Mouse (Mus musculus) mouse trophoblast stem cell (cell line): ENCODE data around the gene Cebpg.

Experiments
- in situ Hi-C, 2 experiments: fragments of 300-500 bp; cut with MseI, MboI; formaldehyde crosslinking; loops; 2 replicates in 1 of 2; 3 replicates in 1 of 2; pipeline ENCODE4 v1.15.1; 2025

The Cebpg gene

DNA sequence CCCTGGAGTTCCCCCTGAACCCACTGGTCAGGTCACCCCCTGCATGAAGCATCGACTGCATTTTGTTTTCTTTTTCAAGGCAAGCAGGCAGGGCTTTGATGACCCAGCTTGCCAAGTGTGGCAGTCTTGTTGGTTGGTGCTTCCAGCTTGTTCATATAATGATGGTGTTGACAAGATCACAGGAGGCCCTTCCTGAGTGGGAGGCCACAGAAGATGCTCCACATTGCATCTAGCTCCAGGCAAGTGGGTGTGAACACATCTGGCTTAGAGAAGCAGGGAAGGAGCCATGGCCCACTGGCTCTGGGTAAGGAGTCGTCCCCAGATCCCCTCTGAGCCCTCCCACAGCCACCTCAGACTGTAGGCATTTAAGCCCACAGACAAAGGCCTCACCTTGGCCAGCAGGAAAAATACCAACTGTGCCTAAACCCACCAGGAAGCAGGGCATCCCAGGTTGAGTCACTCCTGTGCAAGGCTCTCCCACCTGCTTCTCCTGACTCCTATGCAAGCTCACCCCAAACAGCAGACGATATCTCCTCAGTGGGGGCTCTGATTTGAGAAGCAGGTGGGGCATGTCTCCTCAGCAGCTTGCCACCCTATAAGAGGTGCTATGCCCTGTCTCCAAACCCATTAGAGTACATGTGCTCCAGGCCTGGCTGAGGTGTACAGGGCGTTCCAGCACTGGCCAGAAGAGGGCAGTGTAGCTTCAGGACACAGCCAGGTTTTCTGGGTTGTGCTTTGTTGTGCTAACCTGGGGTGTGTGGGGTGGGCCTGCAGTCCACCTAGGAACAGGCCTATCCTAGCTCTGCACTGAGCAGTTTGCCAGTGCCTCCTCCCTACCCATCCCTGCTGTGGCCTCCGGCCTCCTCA, 30.7 kb downstream of the Cebpg start:
- in situ Hi-C loops, result loop anchor here (5.0 kb wide), 2 partner anchors 147 to 152 kb away; no protein-coding TSS in a partner anchor

- in situ Hi-C loops, result no loop called here
Measured at GRCm38 (mm10) chr7:35024426-35024825, 31.9 kb downstream of the Cebpg start.

DNA sequence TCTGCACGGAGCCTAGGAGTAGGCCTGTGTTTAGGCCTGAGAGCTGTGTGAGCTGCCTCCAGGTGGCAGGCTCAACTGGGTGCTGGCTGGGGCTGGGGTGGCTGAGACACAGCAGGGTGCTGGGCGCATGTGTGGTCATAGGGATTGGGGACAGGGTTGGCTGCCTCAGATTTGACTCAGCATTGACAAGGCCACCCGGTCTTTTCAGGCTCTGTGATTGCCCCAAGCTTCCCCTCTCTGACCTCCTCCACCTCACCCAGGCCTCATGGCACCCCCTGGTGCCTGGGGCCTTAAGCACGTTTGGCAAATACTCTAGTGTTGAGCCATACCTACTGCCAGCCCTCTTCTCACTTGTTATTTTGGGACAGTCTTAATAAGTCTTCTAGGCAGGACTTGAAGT, 33.1 kb downstream of the Cebpg start:
- in situ Hi-C loops, result no loop called here

DNA sequence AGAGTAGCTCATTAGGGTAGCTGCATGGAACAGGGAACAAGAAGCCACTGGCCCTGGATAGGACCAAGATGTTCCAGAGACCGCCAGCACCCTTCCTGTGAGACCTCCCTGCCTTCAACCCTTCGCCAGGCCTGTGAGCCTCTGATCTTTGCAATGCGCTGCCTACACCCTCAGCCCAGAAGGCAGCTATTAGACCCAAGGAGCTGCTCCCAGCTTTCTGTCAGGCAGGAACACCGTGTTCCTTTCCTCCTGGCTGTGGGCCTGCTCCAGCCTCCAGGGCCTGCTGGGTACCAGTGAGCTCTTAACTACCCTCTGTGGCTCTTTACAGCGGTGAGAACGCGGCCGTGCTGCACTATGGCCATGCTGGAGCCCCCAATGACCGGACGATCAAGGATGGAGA, 35.0 kb downstream of the Cebpg start:
- in situ Hi-C loops, result no loop called here

GRCm38 (mm10) chr7:35015252-35015651, 41.1 kb downstream of the Cebpg start:
- in situ Hi-C loops, result no loop called here

- in situ Hi-C loops, result no loop called here
Measured at GRCm38 (mm10) chr7:35013228-35013627, 43.1 kb downstream of the Cebpg start.

- in situ Hi-C loops, result loop anchor here (10.0 kb wide), 2 partner anchors 172 to 182 kb away; no protein-coding TSS in a partner anchor
Measured at GRCm38 (mm10) chr7:35006661-35007060, 49.7 kb downstream of the Cebpg start.

DNA sequence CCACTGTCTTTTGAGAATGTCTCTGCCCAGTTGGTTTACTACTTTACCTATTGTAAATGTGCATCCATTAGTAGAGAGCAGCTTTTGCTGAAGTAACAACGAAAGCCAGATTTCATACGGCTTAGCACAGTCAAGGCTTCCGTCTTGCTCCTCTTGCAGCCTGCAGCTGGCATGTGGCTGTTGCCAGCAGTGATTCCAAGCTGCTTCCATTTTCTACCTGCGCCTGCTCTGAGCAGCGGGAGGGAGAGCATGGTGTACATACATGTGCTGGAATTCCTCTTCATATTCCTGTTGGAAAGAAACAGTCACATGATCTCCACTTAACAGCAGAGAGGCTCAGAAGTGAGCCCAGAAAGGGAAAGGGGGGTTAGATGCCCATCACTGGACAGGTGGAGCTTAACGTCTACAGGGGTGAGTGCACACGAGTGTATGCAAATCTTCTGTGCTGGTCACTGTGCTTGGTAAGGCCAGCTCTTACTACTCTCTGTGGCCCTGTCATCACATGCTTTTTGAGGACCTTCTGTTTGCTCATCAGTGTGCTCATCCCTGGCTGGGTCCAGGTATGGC, 53.1 kb downstream of the Cebpg start:
- in situ Hi-C loops, result loop anchor here (10.0 kb wide), 2 partner anchors 168 to 178 kb away; no protein-coding TSS in a partner anchor

DNA sequence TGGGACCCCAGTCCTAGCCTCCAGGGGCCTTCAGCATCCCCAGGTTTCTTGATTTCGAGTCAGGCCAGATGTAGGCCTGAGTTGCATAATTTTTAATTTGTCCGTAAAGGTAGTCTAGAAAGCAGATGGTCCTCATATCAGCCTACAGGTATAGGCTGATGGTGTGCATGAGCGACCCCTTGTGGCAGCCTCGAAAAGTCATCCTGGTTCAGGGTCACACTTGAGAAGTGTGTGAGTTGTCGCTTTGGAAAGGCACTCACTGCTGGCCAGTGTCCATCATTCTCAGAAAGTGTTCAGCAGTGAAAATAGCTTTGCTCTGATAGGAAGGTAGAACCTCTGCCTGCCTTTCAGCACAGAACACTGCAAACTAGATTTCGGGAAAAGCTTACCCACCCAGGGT, 55.5 kb downstream of the Cebpg start:
- in situ Hi-C loops, result loop anchor here (10.0 kb wide), 2 partner anchors 166 to 176 kb away; no protein-coding TSS in a partner anchor
